Mouse (Mus musculus): Measurements from ENCODE around the gene Sox6.
A peak's percentile ranks its signal among the peaks of the same experiment; 100 is the strongest.

Sox6 gene

GRCm38 (mm10) chr7:115830938-115831873, 207.4 kb downstream of the Sox6 start:
- DNase-seq (ENCODE audit: low spot score), result no peak

DNA sequence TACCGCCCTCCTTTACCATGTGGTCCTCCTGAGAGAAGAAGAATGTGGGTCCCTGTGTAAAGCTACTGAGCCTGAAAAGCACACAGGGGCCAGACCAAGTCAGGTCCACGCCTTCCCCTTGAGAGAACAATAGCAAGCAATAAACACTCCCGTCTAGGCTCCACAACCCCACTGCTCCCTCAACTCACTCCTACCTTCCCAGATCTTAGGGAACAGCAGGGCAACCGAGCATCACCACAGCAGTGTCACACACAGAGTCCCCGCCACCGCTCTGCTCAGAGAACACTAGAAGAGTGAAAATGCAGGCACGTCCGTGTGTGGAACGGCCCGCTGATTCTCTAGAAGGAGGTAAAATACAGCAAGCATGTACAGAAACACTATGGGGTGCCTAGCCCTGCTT, 208.2 kb downstream of the Sox6 start:
- no peak for DNase-seq (ENCODE audit: low spot score)

GRCm38 (mm10) chr7:115829756-115830155, 208.8 kb downstream of the Sox6 start:
- no peak for DNase-seq (ENCODE audit: low spot score)

DNA sequence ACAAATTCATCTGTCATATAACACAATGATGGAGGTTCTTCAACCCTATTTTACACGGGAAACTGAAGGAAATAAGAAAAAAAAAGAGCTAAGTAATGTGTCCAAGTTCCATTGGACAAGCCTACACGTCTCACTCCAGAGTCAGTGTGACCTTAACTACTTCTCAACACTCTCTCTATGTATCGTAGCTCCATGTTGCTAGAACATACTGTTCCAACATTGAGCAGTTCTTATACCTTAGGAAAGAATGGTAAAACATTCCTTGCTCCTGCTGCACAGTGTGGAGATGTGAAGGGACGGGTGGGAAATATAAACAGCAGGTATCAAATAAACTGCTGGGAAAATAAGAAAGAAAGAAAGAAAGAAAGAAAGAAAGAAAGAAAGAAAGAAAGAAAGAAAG, 209.3 kb downstream of the Sox6 start:
- no peak for DNase-seq (ENCODE audit: low spot score)

- no peak for DNase-seq (ENCODE audit: low spot score)
Observed at GRCm38 (mm10) chr7:115825295-115825694, 213.3 kb downstream of the Sox6 start.

DNA sequence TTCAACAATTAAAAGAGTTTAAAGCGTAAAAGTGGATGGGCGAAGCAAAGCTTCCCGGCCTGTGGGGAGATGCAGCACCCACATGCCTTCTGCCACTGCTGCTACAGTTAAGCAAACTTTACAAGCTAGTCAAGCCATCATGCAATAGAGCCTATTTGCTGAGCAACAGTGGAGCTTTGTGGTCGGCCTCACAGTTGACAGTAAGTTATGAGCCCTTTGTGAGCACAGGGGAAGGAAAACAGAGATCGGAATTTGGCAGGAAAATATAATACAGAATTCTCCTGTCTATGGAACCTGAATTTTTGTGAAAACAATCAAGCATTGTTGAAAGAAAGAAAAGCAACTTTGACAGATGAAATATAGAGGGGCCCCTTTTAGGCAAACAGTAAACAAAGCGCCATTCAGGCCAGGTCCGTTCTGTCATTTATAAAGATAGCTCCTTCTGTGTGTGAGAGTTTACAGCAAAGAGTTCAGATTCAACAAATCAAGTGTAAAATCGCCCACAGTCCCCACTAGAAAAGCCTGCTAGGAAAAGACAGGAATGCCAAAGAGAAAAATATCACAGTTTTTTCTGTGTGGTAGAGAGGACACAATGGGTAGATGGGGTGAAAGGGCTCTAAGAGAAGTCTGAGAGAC, 213.9 kb downstream of the Sox6 start:
- no peak for DNase-seq (ENCODE audit: low spot score)

DNA sequence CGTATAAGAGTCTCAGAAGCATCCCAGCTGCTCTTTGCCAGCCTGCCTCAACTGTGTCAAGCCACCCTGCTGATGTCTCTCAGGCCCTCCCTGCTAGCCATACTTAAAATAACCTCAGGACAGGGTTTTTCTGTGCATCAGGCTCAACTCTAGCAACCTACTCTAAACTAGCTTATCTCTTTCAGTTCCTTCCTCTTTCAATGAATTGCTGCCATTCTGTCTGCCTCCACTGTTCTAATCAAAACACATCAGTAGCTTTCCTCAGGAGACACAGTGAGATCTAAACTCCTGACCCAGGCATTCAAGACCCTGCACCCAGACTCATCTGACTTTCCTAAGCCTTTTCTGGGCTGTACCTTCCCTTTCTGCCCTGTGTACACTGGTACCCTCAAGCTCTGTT, 219.5 kb downstream of the Sox6 start:
- no peak for DNase-seq (ENCODE audit: low spot score)

DNA sequence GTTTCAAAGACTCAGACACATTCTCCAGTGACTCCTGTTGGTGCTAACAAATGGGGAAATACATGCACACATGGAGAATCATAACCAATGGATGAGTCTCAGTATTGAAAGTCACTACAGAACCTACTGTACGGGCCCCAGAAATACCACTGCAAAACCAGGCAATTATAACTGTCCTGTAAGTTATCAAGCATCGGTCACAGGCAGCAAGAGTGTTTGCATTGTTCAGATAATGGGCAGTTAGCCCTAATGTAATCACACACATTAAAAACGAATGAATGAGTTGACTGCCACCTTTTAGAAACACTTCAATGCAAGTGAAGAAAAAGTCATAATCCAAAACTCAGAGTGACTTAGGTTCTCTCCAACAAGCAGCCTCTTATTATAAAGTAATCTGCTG, 235.3 kb downstream of the Sox6 start:
- no peak for DNase-seq (ENCODE audit: low spot score)

GRCm38 (mm10) chr7:115794139-115794858, 244.3 kb downstream of the Sox6 start:
- DNase-seq (ENCODE audit: low spot score), result no peak

DNA sequence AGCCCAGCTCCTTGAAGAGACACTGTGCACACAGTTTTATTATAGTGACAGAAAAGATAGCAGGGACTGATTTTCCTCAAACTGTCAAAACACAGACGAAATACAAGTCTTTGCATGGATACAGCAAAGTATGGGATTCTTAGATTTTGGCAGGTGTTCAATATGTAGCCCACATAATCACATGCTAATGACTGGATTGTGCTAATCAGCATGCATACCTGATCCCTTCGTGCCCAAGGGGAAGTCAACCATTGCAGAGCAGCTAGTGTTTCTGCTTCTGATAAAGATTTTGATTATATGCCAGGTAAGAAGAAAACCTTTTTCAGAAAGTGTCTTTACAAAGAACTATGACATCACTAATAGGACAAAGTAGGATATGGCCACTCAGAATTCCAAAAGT, 245.8 kb downstream of the Sox6 start:
- DNase-seq (ENCODE audit: low spot score), result no peak

DNA sequence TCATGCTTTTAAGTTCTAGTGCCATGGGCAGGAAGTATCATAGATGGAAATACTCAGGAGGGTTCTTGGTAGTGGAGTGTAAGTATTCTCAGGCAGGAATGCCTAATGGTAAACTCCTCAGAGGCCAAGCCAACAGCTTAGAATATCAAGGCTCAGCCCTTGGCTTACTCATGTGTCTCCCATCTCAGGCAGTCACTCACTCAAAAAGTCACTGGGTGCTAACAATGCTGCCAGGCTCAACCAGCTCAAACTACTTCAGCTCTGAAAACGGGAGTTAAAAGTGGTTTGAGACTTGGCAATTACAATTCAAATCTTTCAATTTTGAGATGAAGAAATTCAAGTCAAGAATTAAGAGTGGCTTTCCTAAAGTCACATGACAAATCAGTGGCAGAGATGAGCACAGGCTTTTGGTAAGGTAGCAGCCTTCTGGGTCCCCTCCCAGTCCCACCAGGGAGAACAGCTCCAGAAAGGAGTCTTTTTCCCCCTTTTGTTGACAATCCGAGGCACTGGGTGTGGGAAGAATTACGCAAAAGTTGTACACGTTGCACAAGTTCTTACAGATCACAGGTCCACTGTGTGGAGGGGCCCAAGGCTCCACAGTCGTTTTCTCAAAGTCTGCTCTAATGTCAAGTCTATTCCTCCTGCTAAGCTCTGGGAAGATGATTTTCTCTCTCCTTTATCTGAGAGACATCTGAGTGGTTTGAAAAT, 249.3 kb downstream of the Sox6 start:
- peak; percentile 51 for DNase-seq (ENCODE audit: low spot score)

DNA sequence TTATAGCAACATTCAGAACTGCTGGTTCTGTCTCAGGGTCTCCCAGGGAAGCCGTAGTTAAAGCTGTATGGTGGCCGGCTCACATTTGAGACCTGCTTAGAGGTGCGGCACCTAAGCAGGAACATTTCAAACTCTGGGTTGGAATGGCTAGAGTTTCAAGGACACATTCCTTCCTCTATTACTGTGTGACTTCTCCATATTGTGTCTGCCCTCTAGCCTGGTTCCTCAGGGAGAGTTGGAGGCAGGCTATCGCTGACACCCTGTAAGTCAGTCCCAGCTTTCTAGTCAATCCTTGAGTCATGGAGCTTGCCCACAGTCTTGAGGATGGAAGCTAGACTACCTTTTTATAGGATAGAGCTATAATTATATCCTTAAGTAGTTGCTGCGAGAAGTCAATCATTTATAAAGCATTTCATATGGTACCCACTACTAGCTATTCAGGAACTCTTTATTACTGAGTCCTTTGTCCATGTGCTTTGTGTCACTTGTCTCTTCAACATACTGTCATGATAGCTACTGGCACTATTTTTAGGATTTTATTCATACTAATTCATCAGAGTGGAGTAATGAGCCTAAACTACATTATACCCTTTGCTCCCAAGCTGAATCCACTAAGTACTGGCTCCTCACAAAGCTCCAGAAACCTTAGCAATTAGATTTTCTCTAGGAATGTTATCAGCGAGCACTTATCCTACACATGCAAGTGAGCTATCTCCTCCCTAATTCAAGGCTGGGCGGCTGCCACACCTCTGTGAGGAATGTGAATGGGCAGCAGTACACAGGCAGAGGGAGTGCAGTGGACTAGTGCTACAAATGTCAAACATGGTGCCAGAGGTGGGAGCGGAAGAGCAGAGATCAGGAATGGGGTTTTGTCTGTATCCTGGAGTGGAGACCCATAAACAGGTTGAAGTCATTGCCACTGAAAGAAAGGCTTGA, 254.3 kb downstream of the Sox6 start:
- peak; percentile 35 for DNase-seq (ENCODE audit: low spot score)

GRCm38 (mm10) chr7:115780148-115780547, 258.4 kb downstream of the Sox6 start:
- no peak for DNase-seq (ENCODE audit: low spot score)

DNA sequence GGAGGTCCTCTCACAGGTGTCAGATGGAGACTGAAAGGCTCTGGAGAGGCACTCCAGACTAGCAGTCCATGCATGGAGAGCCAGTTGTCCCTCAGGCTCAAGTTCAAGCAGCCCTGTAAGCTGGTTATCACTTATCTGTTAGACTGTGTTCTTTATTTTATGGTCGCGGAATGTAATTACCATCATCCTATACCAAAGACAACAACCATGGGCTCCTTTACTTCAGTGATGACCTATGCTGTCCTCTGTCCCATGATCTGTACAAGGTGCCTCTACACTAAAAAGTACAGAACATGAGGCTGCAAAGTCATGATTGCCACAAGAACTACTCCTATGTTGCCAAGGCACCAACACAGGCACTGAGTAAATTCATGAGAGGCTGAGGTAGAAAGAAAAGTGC, 259.1 kb downstream of the Sox6 start:
- no peak for DNase-seq (ENCODE audit: low spot score)

GRCm38 (mm10) chr7:115776736-115777135, 261.9 kb downstream of the Sox6 start:
- DNase-seq (ENCODE audit: low spot score), result no peak

GRCm38 (mm10) chr7:115776324-115776723, 262.3 kb downstream of the Sox6 start:
- DNase-seq (ENCODE audit: low spot score), result no peak

DNA sequence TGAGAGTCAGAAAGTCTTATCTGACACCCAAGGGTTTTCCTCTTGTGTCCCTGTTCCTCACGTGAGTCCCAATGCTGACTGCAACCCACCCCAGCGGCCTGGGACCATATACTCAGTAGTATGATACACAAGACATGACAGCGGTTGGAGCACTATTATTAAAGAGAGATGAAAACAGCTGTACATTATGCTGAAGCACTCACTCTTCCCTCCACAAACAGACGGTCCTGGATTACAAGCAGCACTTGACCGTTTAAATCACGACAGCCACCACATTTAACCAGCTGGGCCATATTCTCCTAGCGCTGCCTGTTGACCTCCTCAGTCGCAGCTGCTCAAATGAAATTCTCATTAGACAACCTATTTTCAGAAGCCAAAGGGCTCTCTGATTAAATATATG, 272.3 kb downstream of the Sox6 start:
- DNase-seq (ENCODE audit: low spot score), result no peak

- no peak for DNase-seq (ENCODE audit: low spot score)
Observed at GRCm38 (mm10) chr7:115763851-115764250, 274.7 kb downstream of the Sox6 start.

- no peak for DNase-seq (ENCODE audit: low spot score)
Observed at GRCm38 (mm10) chr7:115758172-115758571, 280.4 kb downstream of the Sox6 start.

- DNase-seq (ENCODE audit: low spot score), result peak; percentile 23
Observed at GRCm38 (mm10) chr7:115755272-115755671, 283.3 kb downstream of the Sox6 start.

DNA sequence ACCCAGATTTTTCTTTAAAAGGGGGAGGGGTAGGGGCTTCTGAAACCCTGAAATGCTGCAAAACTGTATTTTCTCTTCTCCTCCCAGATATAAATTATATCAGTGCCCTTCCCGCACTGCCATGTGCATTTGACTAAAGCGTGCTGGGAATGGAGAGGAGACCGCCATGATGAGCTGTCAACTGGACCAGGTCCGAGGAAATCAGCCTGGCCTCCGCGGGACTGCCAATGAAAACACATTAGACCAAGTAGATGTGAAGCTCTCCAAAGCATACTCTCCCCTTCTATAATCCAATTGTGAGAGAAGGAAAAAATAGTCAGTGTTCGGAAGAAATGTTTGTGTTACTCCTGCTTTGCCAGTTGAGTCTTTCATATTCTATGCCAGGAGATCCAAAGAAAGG, 284.4 kb downstream of the Sox6 start:
- DNase-seq (ENCODE audit: low spot score), result no peak
